Mouse (Mus musculus) megakaryocyte-erythroid progenitor cell, adult 5-6 weeks (primary cell): ENCODE data around the gene Ctnna2. TPM values are rescaled to one million over a fixed set of nuclear protein-coding genes. Genes with fewer than 3 reads are reported as not detected.

Source experiments
- ATAC-seq: replicated peaks from 2 replicates; pipeline ENCODE4 v1.8.0; 2016; ENCODE audit warnings: mild to moderate bottlenecking, inconsistent platforms; ENCODE audit not compliant: severe bottlenecking, poor library complexity, low FRiP score, low TSS enrichment
- total RNA-seq, 2 experiments: library from RNA; stranded (forward) in 1 of 2; stranded (reverse) in 1 of 2; fragments of 200-1000, 215-1000 nt in 1 of 2; fragments of >200 nt in 1 of 2; fragmentation: Nextera tagmentation in 1 of 2; gene quantifications; 2 replicates each; pipeline ENCODE4 v1.2.3; 2014 to 2017

The Ctnna2 gene
- total RNA-seq, 2 experiments from 2014 or later = not detected

DNA sequence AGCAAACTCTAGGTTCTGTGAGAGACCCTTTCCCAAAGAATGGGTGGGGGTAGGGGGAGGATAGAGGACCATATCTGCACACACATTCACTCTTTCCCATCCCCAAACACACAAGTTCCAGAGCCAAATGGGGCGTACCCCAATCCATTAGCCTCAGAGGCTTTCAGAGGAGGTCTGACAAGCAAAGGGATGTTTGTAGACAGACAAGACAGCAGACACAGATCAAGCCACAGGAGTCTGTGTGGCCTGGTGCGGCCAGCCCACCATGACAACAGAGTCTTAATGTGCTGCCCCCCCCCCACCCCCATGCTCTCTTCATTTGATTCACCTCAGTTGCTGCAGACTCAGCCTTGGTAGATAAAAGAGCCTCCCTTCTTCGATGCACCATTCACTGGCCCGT, 764.2 kb downstream of the Ctnna2 start:
- ATAC-seq = no peak

- no peak for ATAC-seq
Measured at GRCm38 (mm10) chr6:77213757-77214409, 765.6 kb downstream of the Ctnna2 start.

DNA sequence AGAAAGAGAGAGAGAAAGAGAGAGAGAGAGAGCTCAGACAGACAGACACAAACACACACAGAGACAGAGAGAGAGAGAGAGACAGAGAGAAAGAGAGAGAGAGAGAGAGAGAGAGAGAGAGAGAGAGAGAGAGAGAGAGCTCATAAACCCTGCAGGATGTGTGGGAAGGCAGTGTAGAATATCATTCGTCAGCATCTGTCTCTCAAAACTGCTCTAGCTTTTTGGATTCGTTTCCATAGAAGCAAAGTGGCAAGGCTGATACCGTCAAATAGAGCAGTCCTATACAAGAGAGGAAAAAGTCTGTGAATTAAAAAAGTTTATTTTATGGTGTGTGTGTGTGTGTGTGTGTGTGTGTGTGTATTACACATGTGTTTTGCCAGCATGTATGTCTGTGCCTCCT, 769.6 kb downstream of the Ctnna2 start:
- ATAC-seq = no peak

GRCm38 (mm10) chr6:77209183-77209582, 770.3 kb downstream of the Ctnna2 start:
- ATAC-seq = no peak

- no peak for ATAC-seq
Measured at GRCm38 (mm10) chr6:77199375-77199774, 780.1 kb downstream of the Ctnna2 start.

DNA sequence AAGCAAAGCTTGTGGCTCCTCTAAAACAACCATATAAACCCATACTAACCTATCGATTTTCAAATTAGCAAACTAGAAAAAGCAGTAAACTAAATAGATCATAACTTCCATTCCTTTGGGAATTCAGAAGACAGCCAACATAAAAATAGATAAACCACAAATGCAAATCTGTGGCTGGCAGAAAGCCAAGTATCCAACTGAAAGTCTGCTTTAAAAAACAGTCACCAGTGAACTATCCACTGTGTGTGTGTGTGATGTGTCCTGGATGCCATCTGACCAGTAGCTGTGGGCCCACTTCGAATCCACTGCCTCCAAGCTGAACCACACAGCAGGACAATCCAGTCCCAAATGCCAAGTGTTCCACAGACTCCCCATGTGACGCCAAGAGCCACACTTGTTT, 782.8 kb downstream of the Ctnna2 start:
- no peak for ATAC-seq

GRCm38 (mm10) chr6:77191635-77192034, 787.9 kb downstream of the Ctnna2 start:
- no peak for ATAC-seq

- ATAC-seq = no peak
Measured at GRCm38 (mm10) chr6:77188628-77189027, 790.9 kb downstream of the Ctnna2 start.

DNA sequence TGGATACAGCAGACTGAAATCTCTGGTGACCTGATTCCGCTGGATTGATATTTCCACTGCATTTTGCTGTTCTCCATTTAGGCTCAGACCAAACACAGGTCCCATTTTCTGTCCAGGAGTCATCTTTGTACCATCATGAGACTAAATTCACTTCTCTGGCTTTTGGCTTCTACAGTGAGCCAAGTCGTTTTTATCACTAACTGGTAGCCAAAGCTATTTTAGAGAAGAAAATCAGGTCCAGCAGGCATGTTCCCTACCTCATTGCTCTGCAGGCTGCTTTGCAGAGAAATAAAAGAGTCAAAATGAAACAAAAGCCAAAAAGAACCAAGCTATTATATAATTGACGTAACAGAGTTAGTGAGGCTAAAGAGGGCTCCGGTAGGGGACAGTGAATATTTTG, 793.7 kb downstream of the Ctnna2 start:
- no peak for ATAC-seq

GRCm38 (mm10) chr6:77184896-77185295, 794.6 kb downstream of the Ctnna2 start:
- no peak for ATAC-seq

GRCm38 (mm10) chr6:77175764-77176163, 803.7 kb downstream of the Ctnna2 start:
- ATAC-seq = no peak

DNA sequence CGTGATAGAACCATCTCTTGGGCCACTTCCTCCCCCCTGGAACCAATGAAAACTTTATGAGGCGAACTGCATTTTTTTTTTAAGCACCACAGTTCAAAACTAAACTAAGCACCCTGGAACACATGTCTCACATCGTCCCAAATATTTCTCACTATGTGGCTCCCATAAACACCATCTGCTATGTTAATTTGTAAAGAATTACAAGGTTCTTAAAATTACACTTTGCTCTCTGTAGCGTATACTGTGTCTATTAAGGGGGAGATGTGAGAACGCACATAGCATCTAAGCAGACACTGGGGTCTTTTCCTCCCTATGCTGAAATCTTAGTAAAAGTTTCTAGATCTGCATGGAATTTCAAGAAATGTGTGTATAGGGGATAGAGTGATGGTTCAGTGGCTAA, 822.5 kb downstream of the Ctnna2 start:
- ATAC-seq = no peak

DNA sequence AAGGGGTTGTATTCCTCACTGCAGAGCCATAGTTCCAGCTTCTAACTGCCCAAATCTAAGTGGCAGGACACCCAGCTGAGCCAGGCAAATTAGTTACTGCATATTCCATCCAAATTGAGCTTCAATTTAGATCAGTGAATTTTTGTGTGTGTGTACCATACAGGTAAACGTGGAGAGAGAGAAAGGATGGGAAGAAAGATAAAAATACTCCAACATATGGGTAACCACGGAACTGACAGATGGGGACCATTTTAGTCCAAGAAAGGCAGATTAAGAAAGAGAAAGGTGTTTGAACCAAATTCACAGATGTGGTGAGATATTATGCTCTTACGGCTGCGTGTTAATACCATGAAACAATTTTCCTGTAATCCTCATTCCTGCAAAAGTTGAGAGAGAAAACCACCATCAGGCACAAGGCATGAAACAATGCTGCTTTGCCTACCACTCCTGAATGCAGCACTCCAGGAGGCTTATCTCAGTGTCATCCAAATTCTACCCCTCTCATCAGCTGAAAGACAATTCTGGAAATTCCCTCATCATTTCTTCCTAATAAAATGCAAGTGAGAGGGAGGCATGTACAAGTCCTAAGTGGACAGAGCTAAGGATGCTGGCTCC, 840.1 kb downstream of the Ctnna2 start:
- ATAC-seq = no peak

GRCm38 (mm10) chr6:77120926-77121325, 858.6 kb downstream of the Ctnna2 start:
- ATAC-seq = no peak

DNA sequence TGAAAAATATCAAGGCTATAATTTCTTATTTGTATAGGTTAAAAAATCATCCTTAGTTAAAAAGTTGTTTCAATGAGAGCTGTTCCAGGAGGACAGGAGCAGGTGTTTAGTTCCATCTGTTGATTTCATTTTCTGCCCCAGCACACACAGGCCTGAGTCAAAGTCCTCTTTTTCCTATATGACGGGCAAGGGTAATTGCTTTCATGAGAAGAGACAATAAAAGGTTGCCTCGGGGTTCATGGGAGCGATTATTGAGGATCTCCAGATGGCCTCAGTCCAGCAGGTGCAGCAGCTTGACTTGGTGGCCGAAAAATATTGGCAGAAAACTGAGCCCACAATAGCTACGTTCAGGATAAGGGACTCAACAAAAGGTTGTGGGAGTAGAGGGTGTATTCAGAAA, 859.0 kb downstream of the Ctnna2 start:
- ATAC-seq = no peak

DNA sequence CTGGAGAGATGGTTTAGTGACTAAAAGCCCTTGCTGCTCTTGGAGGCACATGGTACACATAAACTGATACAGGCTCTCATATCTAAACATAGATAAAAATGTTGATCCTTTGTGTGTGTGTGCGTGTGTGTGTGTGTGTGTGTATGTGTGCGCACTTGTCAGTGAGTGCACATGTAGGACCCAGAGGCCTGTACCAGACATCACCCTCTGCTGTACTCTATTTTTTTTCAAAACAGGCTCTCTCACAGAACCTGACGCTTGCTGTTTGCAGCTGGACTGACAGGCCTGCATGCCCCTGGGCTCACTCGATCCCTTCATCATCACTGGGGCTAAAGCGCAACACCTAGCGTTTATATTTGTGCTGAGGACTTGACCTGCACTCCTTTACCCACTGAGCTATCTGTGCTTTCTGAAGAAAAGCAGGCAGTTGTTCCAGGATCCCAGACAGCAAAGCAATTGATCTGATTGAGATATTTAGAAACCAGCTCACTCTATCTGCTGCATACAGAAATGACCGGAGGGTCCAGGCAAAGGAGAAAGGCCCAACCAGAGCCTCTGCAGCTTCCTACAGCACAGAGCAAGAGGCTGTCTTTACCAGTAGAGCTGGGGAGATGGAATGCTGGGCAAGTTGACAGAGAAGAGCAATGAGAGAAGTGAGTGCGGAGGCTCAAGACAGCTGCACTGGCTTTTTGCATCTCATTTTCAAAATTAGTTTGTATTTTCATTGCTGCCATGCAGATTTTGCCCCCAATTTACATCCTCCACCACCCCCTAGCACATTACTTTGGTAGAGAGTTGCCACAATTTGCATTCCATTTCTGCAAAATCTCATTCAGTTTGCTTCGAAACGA, 870.2 kb downstream of the Ctnna2 start:
- no peak for ATAC-seq

DNA sequence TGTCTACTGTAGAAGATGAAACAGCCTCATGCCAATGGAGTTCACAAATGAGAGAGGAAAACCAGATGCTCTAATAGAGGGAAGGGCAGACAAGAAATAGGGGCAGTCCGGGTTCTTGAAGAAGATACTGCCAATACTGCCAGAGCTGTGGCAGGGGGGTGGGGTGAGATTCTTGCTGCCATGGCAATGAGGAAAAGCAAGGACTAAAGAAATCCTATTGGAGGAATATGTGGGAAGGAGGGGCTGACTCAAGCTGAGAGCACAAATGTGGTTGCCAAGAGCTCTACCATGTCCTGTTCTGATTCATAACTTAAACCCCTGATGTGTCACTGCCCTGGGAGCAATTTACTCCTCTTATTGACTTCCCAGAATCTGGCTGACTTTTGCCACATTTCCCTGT, 878.5 kb downstream of the Ctnna2 start:
- ATAC-seq = no peak

DNA sequence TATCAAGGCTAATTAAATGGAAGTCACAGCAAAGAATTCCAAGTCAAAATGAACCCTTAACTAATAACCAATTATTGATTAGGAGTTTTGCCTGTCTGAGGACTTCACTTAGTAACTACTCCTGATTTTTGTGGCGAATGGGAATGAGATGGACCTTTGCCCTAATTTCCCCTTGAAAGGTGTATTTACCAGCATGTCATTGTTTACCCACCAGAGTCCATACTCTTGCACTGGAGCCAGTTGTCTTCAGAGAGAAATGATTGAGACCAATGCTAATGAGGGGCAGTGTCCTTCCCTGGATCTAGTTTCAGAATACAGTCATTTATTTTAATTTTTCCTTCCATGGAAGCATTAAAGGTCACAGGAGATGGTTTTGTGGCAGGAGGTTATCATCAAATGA, 881.0 kb downstream of the Ctnna2 start:
- ATAC-seq = no peak

GRCm38 (mm10) chr6:77075396-77076376, 903.8 kb downstream of the Ctnna2 start:
- no peak for ATAC-seq

- no peak for ATAC-seq
Measured at GRCm38 (mm10) chr6:77069595-77069994, 909.9 kb downstream of the Ctnna2 start.
